Mouse (Mus musculus): ENCODE data around the gene Gjc1. TPM values are rescaled to one million over a fixed set of nuclear protein-coding genes. Genes with fewer than 3 reads are reported as not detected.
A peak's percentile ranks its signal among the peaks of the same experiment; 100 is the strongest.

Gene Gjc1
- polyA plus RNA-seq, 1 experiment from 2014 or later, result 46.6 TPM

- Histone ChIP-seq H3K36me3 (no peaks in the 10 kb centered on the region; the same call in 1 of the 2 replicates), H3K4me3 (no peak overlapping the region), H3K4me1 (replicated peaks) (peaks cover 38% of the 10 kb centered on the region), H3K9ac (no peak overlapping the region), H3K4me2 (no peak overlapping the region), H3K27me3 (no peaks in the 10 kb centered on the region), H3K27ac (0 out of 2 replicates have a peak overlapping the region, but pooled peaks have one; percentile 47), H3K9me3 (replicated peaks) (no peaks in the 10 kb centered on the region)
- ATAC-seq (replicated peaks; ENCODE audit: insufficient number of reproducible peaks, insufficient read depth, low FRiP score, low read depth), result no peak
- 57% methylated on average over 4 of the region's 4 CpGs for WGBS
These were observed 8.6 kb downstream of the Gjc1 start for GRCm38 (mm10) chr11:102810721-102811485.

GRCm38 (mm10) chr11:102808246-102808645, 11.3 kb downstream of the Gjc1 start:
- Histone ChIP-seq H3K9me3 (replicated peaks) (no peaks in the 10 kb centered on the region), H3K36me3 (peaks cover 19% of the 10 kb centered on the region), H3K4me1 (replicated peaks) (peaks cover 23% of the 10 kb centered on the region), H3K27me3 (no peaks in the 10 kb centered on the region), H3K4me3 (no peak overlapping the region), H3K27ac (no peak overlapping the region), H3K9ac (no peak overlapping the region), H3K4me2 (no peak overlapping the region)
- WGBS, result 62% methylated on average over 5 of the region's 5 CpGs
- no peak for ATAC-seq (replicated peaks; ENCODE audit: insufficient number of reproducible peaks, insufficient read depth, low FRiP score, low read depth)

- 68% methylated on average over 5 of the region's 5 CpGs for WGBS
- no peak for ATAC-seq (replicated peaks; ENCODE audit: insufficient number of reproducible peaks, insufficient read depth, low FRiP score, low read depth)
- Histone ChIP-seq H3K27me3 (no peaks in the 10 kb centered on the region), H3K36me3 (peaks cover 52% of the 10 kb centered on the region), H3K4me1 (replicated peaks) (peaks cover 9% of the 10 kb centered on the region), H3K4me2 (no peak overlapping the region), H3K27ac (no peak overlapping the region), H3K9ac (no peak overlapping the region), H3K4me3 (no peak overlapping the region), H3K9me3 (replicated peaks) (no peaks in the 10 kb centered on the region)
These were observed 16.0 kb downstream of the Gjc1 start for GRCm38 (mm10) chr11:102803453-102803852.

- ATAC-seq (replicated peaks; ENCODE audit: insufficient number of reproducible peaks, insufficient read depth, low FRiP score, low read depth), result 0 out of 2 replicates have a peak, but pooled peaks have one; percentile 44
- peak overlapping the region; percentile 76 for H3K27ac ChIP-seq
These were observed 25.3 kb downstream of the Gjc1 start for GRCm38 (mm10) chr11:102794157-102794556.

GRCm38 (mm10) chr11:102791682-102792445, 27.6 kb downstream of the Gjc1 start:
- no peaks in the 10 kb centered on the region for H3K27me3 ChIP-seq
- H3K9ac ChIP-seq, result peak overlapping the region; percentile 26; the same call in 1 of the 2 replicates
- WGBS, result 27% methylated on average over 14 of the region's 14 CpGs
- no peak overlapping the region for H3K4me3 ChIP-seq
- no peaks in the 10 kb centered on the region for H3K9me3 ChIP-seq (replicated peaks)
- H3K4me2 ChIP-seq, result peak overlapping the region; percentile 42
- peak overlapping the region; percentile 82 for H3K27ac ChIP-seq
- H3K4me1 ChIP-seq (replicated peaks), result peaks cover 58% of the 10 kb centered on the region
- no peaks in the 10 kb centered on the region for H3K36me3 ChIP-seq
- ATAC-seq (replicated peaks; ENCODE audit: insufficient number of reproducible peaks, insufficient read depth, low FRiP score, low read depth), result peak; percentile 37; the same call in 1 of the 2 replicates

More at GRCm38 (mm10) chr11:102794157-102794556, 25.3 kb downstream of the Gjc1 start:
- no peaks in the 10 kb centered on the region for H3K27me3 ChIP-seq
- peaks cover 9% of the 10 kb centered on the region; the same call in 1 of the 2 replicates for H3K36me3 ChIP-seq
- H3K4me3 ChIP-seq, result no peak overlapping the region
- H3K9me3 ChIP-seq (replicated peaks), result no peaks in the 10 kb centered on the region
- H3K4me1 ChIP-seq (replicated peaks), result peaks cover 41% of the 10 kb centered on the region
- H3K4me2 ChIP-seq, result no peak overlapping the region
- H3K9ac ChIP-seq, result peak overlapping the region; percentile 35; the same call in 1 of the 2 replicates
- 27% methylated on average over 8 of the region's 8 CpGs for WGBS

GRCm38 (mm10) chr11:102787688-102788177, 31.8 kb downstream of the Gjc1 start:
- Histone ChIP-seq H3K4me3 (no peak overlapping the region), H3K4me2 (no peak overlapping the region), H3K36me3 (no peaks in the 10 kb centered on the region), H3K9me3 (replicated peaks) (no peaks in the 10 kb centered on the region), H3K4me1 (replicated peaks) (peaks cover 59% of the 10 kb centered on the region), H3K27ac (peak overlapping the region; percentile 64; the same call in 1 of the 2 replicates), H3K9ac (no peak overlapping the region), H3K27me3 (no peaks in the 10 kb centered on the region)
- 50% methylated on average over 5 of the region's 5 CpGs for WGBS
- no peak for ATAC-seq (replicated peaks; ENCODE audit: insufficient number of reproducible peaks, insufficient read depth, low FRiP score, low read depth)

- H3K36me3 ChIP-seq, result no peaks in the 10 kb centered on the region
- peak overlapping the region; percentile 48 for H3K4me2 ChIP-seq
- H3K9ac ChIP-seq, result 0 out of 2 replicates have a peak overlapping the region, but pooled peaks have one; percentile 15
- H3K27ac ChIP-seq, result peak overlapping the region; percentile 91
- no peaks in the 10 kb centered on the region for H3K27me3 ChIP-seq
- no peak overlapping the region for H3K4me3 ChIP-seq
- peak; percentile 82 for ATAC-seq (replicated peaks; ENCODE audit: insufficient number of reproducible peaks, insufficient read depth, low FRiP score, low read depth)
- peaks cover 69% of the 10 kb centered on the region for H3K4me1 ChIP-seq (replicated peaks)
- WGBS, result 31% methylated on average over 7 of the region's 7 CpGs
- H3K9me3 ChIP-seq (replicated peaks), result no peaks in the 10 kb centered on the region
These were observed 36.1 kb downstream of the Gjc1 start for GRCm38 (mm10) chr11:102783443-102783842.

- Histone ChIP-seq H3K4me3 (no peak overlapping the region), H3K27ac (no peak overlapping the region), H3K4me2 (no peak overlapping the region), H3K27me3 (no peaks in the 10 kb centered on the region), H3K4me1 (replicated peaks) (peaks cover 70% of the 10 kb centered on the region), H3K9ac (no peak overlapping the region), H3K9me3 (replicated peaks) (no peaks in the 10 kb centered on the region), H3K36me3 (no peaks in the 10 kb centered on the region)
- no peak for ATAC-seq (replicated peaks; ENCODE audit: insufficient number of reproducible peaks, insufficient read depth, low FRiP score, low read depth)
- WGBS, result 81% methylated on average over 4 of the region's 4 CpGs
These were observed 38.0 kb downstream of the Gjc1 start for GRCm38 (mm10) chr11:102781523-102781922.

GRCm38 (mm10) chr11:102780986-102781351, 38.5 kb downstream of the Gjc1 start:
- Histone ChIP-seq H3K27ac (peak overlapping the region; percentile 47; the same call in 1 of the 2 replicates), H3K4me3 (no peak overlapping the region), H3K4me1 (replicated peaks) (peaks cover 70% of the 10 kb centered on the region), H3K9me3 (replicated peaks) (no peaks in the 10 kb centered on the region), H3K36me3 (no peaks in the 10 kb centered on the region), H3K9ac (no peak overlapping the region), H3K4me2 (peak overlapping the region; percentile 39), H3K27me3 (no peaks in the 10 kb centered on the region)
- ATAC-seq (replicated peaks; ENCODE audit: insufficient number of reproducible peaks, insufficient read depth, low FRiP score, low read depth), result no peak
- 29% methylated on average over 10 of the region's 10 CpGs for WGBS

GRCm38 (mm10) chr11:102780271-102780985, 39.1 kb downstream of the Gjc1 start:
- no peak overlapping the region for H3K9ac ChIP-seq

More at GRCm38 (mm10) chr11:102780271-102780985, 39.1 kb downstream of the Gjc1 start:
- 37% methylated on average over 11 of the region's 11 CpGs for WGBS
- no peaks in the 10 kb centered on the region for H3K36me3 ChIP-seq
- H3K4me3 ChIP-seq, result no peak overlapping the region
- no peaks in the 10 kb centered on the region for H3K9me3 ChIP-seq (replicated peaks)
- H3K27me3 ChIP-seq, result no peaks in the 10 kb centered on the region
- peaks cover 70% of the 10 kb centered on the region for H3K4me1 ChIP-seq (replicated peaks)
- H3K4me2 ChIP-seq, result peak overlapping the region; percentile 39
- peak overlapping the region; percentile 47; the same call in 1 of the 2 replicates for H3K27ac ChIP-seq
- no peak for ATAC-seq (replicated peaks; ENCODE audit: insufficient number of reproducible peaks, insufficient read depth, low FRiP score, low read depth)

Data from heart, embryonic 15.5 days (tissue).